Mouse (Mus musculus) embryonic fibroblast, embryonic 13.5 days (primary cell): ENCODE measurements around the gene Elk4.

Experiments used
- CTCF ChIP-seq: IDR thresholded peaks from 2 replicates; pipeline ENCODE4 v1.5.1; 2011; ENCODE audit warnings: mild to moderate bottlenecking, control low read depth, low read length, moderate library complexity, borderline replicate concordance; ENCODE audit not compliant: insufficient read depth
- POLR2A ChIP-seq: IDR thresholded peaks from 2 replicates; pipeline ENCODE4 v1.6.1; 2011; ENCODE audit warnings: low read depth, mild to moderate bottlenecking, control low read depth, low read length, moderate library complexity

DNA sequence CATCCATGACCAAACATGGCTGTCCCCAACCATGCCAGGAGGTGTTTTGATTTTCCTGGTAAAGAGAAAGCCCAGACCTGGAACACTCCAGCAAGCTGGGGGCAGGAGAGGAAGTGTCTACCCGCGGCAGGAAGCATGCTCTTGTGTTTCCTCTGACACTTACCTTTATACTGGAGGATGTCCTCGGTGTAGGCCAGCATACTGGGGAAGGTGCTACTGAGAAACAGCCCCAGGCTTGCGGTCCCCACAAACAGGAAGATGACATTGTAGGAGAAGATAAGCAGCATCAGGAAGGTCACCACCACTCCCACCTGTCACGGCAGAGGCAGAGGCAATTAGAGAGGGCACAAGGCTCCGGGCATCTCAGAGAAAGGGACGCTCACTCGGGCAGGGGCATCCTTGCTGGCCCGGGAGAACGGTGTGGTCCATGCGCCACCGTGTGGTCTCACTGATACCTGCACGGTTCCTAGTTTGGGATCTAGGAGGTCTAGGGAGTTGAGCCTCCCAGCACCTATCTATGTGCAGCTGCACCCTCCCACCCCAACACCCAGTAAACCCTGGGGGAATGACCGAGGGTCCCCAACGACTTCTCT is 38.8 kb downstream of the Elk4 start:
- TF ChIP-seq POLR2A (no peak), CTCF (peak; percentile 98)
